Mouse (Mus musculus) left cerebral cortex, adult 6 months (tissue): ENCODE data around the gene Rhox4b. TPM values are rescaled to one million over a fixed set of nuclear protein-coding genes. Genes with fewer than 3 reads are reported as not detected.

Source experiments
- long read RNA-seq, 2 experiments: library from polyadenylated mRNA; unstranded; transcript quantifications; one replicate each; pipeline ENCODE4 v2.0.0; 2019 to 2020
- polyA plus RNA-seq: library from polyadenylated mRNA; unstranded; fragments of <200 nt; fragmentation: Nextera tagmentation; gene quantifications from 2 replicates; pipeline ENCODE4 v1.2.3, GENCODE M21; 2021

The Rhox4b gene
- not detected in 2 replicates for polyA plus RNA-seq
- long read RNA-seq, experiment 1, result 0 reads
- long read RNA-seq, experiment 2, result 0 reads

DNA sequence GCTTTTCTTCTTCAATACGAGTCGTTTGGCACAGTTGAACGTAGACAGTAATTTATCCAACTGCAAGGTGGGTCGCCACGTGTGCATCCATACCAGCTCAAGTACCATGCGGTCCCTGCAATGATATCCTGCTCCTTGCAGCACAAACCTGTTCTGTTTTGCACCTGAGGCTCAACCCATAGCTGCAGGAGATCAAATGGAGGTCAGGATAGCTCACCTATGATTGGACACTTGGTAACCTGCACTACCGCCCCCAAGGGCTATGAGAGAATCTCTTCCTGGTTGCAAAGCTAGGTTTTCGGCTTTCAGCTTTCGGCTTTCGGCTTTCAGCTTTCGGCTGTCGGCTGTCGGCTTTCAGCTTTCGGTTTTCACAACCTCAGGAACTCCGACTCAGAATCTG lies at the start of gene Rhox4b:
Gene Rhox4b (plus strand): TSS at position 301 of the 400 bp plus-strand sequence.

DNA sequence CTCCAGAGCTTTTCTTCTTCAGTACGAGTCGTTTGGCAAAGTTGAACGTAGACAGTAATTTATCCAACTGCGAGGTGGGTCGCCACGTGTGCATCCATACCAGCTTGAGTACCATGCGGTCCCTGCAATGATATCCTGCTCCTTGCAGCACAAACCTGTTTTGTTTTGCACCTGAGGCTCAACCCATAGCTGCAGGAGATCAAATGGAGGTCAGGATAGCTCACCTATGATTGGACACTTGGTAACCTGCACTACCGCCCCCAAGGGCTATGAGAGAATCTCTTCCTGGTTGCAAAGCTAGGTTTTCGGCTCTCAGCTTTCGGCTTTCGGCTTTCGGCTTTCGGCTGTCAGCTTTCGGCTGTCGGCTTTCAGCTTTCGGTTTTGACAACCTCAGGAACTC lies 41.7 kb upstream of the Rhox4b start, which contains the start of gene Rhox4a2:
Gene Rhox4a2 (plus strand): TSS at position 301 of the 400 bp plus-strand sequence.

DNA sequence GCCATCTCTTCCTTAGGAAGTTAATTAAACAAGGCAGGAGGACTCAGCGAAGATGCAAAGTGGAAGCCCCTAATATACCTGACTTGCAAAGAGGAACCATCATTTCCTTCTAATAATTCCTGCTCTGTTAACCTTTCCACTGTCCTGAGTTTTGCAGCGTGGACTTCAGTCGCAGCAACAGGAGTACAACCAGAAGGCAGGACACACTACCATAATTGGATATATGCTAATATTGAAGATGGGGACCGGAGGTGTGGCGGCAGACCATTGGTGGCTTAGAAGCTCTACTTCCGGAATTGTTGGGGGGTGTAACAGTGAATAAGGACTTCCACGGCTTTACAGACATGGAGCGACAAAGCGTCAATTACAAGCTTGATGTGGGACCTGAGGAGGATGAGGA lies 20.5 kb upstream of the Rhox4b start, which contains the start of gene Rhox2b:
Gene Rhox2b (plus strand): TSS at position 301 of the 400 bp plus-strand sequence.

GRCm38 (mm10) chrX:37453380-37453779 lies 21.1 kb downstream of the Rhox4b start, which contains the start of gene Rhox2c:
Gene Rhox2c (plus strand): TSS chrX:37453680.

DNA sequence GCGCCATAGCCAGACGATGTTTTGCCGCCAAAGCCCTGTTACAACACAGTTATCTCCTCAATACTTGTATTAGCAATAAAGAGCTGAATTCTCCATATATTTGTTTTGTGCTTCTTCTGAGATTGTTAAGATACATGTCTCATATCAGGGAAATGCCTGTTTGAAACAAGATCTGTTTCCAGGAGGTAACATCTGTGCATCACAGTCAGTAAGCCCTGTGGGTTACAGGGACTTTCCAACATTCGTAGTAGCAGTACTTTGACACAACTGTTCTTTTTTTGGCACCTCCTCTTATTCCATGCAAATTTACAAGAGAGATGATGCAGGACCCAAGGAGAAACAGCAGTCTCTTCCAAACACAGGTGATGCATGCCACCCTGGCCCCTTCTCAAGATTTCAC lies 26.0 kb downstream of the Rhox4b start, which contains the start of gene Rhox3c:
Gene Rhox3c (plus strand): TSS at position 301 of the 400 bp plus-strand sequence.

GRCm38 (mm10) chrX:37480037-37480436 lies 47.7 kb downstream of the Rhox4b start, which contains the start of gene Rhox4c:
Gene Rhox4c (plus strand): TSS chrX:37480337.

Other genes starting within 250 kb of the Rhox4b start
- 1,185 and 1,422 TPM in 2 replicates for gene Ndufa1, start 241.3 kb upstream of the Rhox4b start, polyA plus RNA-seq
- gene Rnf113a1, start 241.2 kb upstream of the Rhox4b start, polyA plus RNA-seq, result 12.6 and 16.1 TPM in 2 replicates
- gene Gm9, start 221.5 kb upstream of the Rhox4b start, polyA plus RNA-seq, result not detected in 2 replicates
- not detected in 2 replicates for gene Rhox1, start 210.2 kb upstream of the Rhox4b start, polyA plus RNA-seq
- gene Rhox2a, start 187.5 kb upstream of the Rhox4b start, polyA plus RNA-seq, result not detected in 2 replicates
- gene Rhox3a, start 182.6 kb upstream of the Rhox4b start, polyA plus RNA-seq, result not detected in 2 replicates
- gene Rhox4a, start 167.2 kb upstream of the Rhox4b start, polyA plus RNA-seq, result not detected in 2 replicates
- gene Rhox3a2, start 52.5 kb upstream of the Rhox4b start, polyA plus RNA-seq, result not detected in 2 replicates
- gene Rhox4a2, start 41.6 kb upstream of the Rhox4b start, polyA plus RNA-seq, result not detected in 2 replicates
- gene Rhox2b, start 20.4 kb upstream of the Rhox4b start, polyA plus RNA-seq, result not detected in 2 replicates
- gene Rhox2c, start 21.2 kb downstream of the Rhox4b start, polyA plus RNA-seq, result not detected in 2 replicates
- not detected in 2 replicates for gene Rhox3c, start 26.1 kb downstream of the Rhox4b start, polyA plus RNA-seq
- gene Rhox4c, start 47.8 kb downstream of the Rhox4b start, polyA plus RNA-seq, result not detected in 2 replicates
- gene Rhox2d, start 60.9 kb downstream of the Rhox4b start, polyA plus RNA-seq, result not detected in 2 replicates
- not detected in 2 replicates for gene Rhox4d, start 81.9 kb downstream of the Rhox4b start, polyA plus RNA-seq
- gene Rhox2e, start 98.0 kb downstream of the Rhox4b start, polyA plus RNA-seq, result not detected in 2 replicates
- gene Rhox3e, start 109.5 kb downstream of the Rhox4b start, polyA plus RNA-seq, result not detected in 2 replicates
- gene Rhox4e, start 124.9 kb downstream of the Rhox4b start, polyA plus RNA-seq, result not detected in 2 replicates
- gene Rhox2f, start 138.9 kb downstream of the Rhox4b start, polyA plus RNA-seq, result not detected in 2 replicates
- not detected in 2 replicates for gene Rhox3f, start 148.5 kb downstream of the Rhox4b start, polyA plus RNA-seq
- not detected in 2 replicates for gene Rhox4f, start 175.2 kb downstream of the Rhox4b start, polyA plus RNA-seq
- not detected in 2 replicates for gene Rhox3g, start 196.1 kb downstream of the Rhox4b start, polyA plus RNA-seq
- not detected in 2 replicates for gene Rhox2g, start 211.0 kb downstream of the Rhox4b start, polyA plus RNA-seq
- not detected in 2 replicates for gene Rhox4g, start 218.8 kb downstream of the Rhox4b start, polyA plus RNA-seq
- not detected in 2 replicates for gene Rhox3h, start 236.3 kb downstream of the Rhox4b start, polyA plus RNA-seq
- gene Rhox2h, start 240.8 kb downstream of the Rhox4b start, polyA plus RNA-seq, result not detected in 2 replicates